Mouse (Mus musculus): ENCODE measurements around the gene Fgfr2.

Gene Fgfr2

DNA sequence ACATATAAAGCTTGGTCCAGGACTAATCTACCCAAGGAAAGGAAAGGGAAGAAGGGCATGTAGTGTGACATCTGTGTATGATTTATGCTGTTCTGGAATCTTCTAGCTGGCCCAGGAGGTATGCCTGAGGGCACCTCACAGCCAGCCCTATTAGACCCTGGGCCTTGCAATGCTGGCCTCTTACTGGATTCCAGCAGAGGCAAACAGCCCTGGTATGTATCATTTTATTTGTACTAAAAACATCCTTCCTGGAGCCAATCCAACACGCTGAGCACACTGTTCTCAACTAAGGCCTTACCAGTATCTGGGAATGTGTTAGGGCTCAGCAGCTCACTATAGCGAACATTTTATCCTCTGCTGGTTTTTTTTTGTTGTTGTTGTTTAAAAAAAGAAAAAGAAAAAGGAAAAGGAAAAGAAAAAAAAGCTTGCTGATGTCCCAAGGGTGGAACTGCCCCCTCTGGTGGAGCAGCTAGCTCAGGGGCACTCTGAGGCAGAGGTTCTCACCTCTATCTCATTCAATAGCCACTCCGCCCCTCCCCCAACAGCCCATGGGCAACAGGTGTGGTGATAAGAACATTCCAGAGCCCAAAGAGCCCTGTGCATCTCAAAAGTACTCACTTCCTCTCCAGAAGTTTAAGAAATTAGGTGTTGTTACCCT lies 82.3 kb downstream of the Fgfr2 start:
- DNase-seq (ENCODE audit: low spot score), result no peak

- no peak for DNase-seq (ENCODE audit: low spot score)
These were observed 83.4 kb downstream of the Fgfr2 start for GRCm38 (mm10) chr7:133039556-133040255.

DNA sequence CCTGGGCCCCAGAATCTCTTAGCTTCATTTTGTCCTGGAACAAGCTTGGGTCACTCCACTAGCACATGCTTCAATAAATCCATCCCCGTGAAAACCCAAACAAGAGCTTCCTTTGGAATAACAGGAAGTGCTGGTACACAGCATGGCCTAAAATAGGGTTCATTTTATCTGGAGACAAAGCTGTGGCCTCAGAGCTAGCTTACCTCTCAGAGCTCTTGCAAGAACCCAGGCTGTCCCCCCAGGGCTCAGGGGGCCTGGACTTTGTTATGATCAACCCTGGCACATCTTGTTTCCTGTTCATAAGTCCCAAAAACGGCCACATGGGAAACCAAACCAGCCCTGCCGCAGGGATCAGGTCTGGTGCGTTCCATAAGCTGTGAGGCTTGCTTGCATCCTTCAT lies 85.5 kb downstream of the Fgfr2 start:
- DNase-seq (ENCODE audit: low spot score), result no peak

- DNase-seq (ENCODE audit: low spot score), result no peak
These were observed 85.9 kb downstream of the Fgfr2 start for GRCm38 (mm10) chr7:133037217-133037616.

GRCm38 (mm10) chr7:133035901-133036300 lies 87.2 kb downstream of the Fgfr2 start:
- DNase-seq (ENCODE audit: low spot score), result no peak

DNA sequence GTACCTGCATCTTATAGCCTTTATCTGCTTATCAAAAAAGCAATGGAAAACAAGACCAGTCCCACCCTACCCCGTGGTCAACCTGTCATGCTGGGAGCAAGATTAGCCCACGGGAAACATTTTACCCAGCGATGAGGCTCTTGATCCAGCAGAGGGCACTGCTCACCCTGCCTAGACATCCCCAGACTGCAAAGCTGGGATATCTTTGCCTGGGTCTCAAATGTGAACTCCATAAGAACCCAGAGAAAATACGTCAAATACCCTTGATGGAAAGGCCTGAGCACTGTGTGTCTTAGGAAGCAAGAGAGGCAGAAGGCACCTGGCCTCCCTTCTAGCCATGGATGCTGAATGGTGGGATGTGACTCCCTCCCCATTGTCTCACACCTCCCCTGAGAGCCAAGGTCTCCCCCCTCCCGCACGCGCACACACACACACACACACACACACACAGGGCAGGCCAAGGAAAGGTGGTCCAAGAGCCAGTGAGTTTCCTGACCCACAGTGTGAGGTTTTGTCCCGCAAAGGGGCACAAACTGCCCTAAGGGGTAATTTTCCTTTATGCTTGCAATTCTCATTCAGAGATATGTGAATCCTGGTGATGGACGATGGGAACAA lies 90.5 kb downstream of the Fgfr2 start:
- DNase-seq (ENCODE audit: low spot score), result peak; percentile 36

DNA sequence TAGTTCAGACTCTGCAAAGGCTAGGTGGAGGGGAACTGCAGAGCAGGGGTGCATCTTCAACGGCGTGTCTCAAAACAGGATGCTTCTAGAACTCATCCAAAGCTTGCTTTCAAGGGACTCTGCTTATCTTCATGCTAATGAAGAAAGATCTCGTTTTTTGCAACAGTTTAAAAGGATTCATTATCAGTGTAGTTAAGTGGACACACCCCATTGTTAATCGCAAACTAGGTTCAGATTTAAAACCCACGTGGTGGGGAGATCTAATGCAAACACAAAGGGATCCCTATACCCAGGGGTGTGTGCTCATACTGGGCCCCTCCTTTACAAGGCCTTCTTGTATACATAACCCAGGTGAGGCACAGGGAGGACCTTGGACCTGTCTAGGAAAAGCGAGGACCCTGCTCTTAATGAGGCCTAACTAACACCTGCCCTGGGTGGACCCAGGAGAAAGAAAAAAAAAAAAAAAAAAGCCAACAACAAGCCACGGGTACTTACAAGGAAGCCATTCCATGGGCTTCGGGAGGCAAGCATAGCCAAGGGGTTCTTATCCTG lies 93.6 kb downstream of the Fgfr2 start:
- no peak for DNase-seq (ENCODE audit: low spot score)

GRCm38 (mm10) chr7:133029004-133029403 lies 94.1 kb downstream of the Fgfr2 start:
- DNase-seq (ENCODE audit: low spot score), result no peak

DNA sequence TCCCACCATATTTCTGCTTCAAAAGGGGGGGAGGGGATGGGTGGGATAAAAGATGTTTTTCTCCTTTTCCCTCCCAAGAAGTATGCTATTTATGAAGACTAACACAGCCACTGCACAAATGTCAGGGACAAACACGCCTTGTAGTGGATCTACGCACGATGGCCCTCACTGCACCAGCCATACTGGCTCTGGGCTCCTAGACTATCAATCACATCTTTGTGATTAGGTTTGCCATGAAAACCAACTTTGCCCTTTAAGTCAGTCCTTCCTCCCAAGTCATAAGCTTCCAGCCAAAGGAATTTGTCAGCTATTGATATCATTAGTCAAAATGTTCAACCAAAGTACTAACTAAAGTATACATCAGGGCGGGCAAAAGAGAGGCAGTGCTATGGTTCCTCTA lies 95.2 kb downstream of the Fgfr2 start:
- no peak for DNase-seq (ENCODE audit: low spot score)

- DNase-seq (ENCODE audit: low spot score), result no peak
These were observed 98.5 kb downstream of the Fgfr2 start for GRCm38 (mm10) chr7:133024694-133025093.

- DNase-seq (ENCODE audit: low spot score), result no peak
These were observed 103.6 kb downstream of the Fgfr2 start for GRCm38 (mm10) chr7:133019481-133020020.

DNA sequence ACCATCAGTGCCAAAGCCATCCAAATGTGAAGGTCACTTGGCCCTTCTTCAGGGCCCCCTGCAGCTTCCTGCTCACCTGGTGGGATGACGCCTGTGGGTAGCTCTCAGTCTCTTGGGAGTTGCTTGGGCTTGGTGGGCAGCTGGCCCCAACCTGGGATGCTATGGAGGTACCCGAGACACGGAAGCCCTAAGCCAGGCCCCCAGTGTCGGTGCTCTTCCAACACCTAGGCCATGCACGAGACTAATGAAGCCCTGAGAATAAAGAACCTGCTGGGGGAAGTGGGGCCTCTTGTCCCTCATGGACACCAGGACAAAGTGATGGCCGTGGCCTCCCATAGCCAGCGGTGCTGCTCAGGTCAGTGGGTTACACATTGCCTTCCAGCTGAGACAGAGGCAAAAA lies 104.2 kb downstream of the Fgfr2 start:
- no peak for DNase-seq (ENCODE audit: low spot score)

DNA sequence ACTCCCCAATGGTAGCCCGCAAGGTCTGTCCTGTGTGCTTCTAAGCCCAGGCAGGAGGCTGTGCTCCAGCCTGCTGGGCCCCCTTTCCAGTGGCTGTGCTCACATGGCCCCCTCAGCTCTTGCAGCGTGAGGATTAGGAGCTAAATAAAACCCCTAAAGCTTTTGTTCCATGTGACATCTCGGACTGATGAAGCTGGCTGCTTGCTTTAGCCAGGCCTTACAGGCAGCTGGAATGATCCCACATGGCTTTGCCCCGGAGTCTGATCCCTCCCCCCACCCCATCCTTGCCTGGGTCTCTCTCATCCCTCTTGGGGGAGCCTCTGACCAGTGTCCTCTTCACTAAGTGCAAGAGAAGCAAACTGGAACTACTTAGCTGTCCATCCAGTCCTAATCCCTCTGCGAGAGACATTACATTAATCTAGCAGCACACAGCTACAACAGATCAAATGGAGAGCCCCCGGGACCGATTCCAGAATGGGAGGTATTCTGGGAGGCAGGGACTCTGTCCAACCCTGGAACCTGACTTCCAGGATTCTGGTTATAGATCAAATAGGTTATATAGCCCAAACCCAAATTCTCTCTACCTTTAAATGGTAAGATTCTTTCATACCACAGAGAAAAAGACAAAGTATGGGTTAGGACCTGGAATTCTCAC lies 107.6 kb downstream of the Fgfr2 start:
- DNase-seq (ENCODE audit: low spot score), result no peak

DNA sequence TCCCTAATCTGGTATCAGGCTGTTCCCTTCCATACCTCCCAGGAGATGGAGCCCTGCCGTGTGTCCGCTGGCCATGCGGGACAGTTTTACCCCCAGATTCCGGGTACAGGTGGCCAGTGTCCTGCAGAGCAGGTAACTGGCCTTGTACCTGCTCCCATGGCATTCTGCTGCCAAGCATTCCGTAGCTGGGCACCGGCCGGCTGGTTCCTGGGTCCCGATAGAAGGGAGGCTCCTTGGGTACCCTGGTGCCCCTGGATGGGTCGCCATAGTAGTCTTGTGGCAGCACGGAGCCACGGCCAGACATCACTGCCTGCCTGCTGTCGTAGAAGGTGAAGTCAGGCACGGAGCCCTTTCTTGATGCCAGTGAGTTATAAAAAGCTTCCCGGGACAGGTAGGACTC lies 108.5 kb downstream of the Fgfr2 start:
- no peak for DNase-seq (ENCODE audit: low spot score)

DNA sequence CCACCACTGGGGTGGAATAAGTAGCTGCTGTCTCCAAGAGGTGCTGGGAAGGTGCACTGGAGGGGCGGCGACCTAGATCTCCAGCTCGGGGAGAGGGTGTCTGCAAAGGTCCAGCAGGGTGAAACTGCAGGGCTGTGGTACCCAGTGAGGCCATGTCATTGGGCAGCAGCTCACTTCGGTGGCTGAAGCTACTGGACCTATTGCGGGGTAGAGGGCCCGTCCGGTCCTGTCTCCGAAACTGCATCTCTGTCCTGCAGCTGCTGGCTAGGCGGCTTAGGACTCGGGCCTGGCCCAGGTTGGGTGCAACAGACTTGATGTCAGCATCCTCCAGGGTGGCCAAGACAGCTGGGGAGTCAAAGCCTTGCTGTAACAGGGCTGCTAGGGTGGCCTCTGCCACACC lies 109.2 kb downstream of the Fgfr2 start:
- no peak for DNase-seq (ENCODE audit: low spot score)

DNA sequence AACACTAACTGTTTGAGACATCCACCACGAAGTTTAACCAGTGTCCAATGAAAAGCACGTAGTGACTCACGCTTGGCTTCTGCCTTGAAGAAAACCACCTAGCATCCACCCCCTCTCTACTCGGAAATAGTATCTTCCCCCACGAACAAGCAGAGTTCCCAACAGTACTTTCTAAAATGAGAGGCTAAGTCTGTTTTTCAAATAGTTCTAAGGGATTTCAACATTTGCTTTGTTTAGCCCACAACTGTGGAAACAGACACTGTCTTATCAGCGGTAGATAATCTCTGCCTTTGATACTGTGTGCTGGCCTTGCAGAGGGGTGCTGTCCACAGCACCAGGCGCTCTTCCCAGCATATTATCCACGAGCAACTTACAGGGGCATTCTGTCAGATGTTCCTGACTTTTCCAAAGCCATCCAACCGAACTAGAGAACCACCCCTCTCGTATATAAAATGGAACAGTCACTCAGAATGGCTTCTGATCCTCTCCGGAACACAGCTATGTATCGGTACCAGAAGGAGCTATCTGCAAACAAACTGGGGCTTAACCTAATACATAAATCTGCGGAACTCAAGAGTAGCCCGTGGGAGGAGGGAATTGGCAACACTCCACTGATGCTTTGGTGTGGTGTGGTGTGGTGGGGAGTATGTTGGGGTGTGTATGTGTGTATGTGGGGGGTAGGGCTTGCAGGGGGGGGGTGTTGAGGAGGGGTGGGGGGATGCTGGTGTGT lies 110.3 kb downstream of the Fgfr2 start:
- no peak for DNase-seq (ENCODE audit: low spot score)

DNA sequence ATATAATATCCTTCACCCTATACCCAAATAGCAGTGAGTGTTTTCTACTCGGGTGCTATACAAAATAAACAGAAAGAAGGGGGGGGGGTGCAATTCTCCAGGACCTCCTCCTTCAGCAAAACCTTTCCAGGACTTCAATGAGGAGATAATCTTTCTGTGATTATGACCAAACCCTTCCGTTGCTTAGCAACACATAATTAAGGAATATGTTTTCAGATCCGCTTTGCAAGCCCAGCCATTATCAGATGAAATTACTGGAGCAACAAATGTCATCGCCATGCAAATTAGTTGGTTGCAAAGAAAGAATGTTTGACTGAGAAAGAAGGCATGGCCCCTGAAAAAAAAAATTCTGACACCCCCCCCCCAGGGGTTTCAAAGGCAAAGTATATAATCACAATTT lies 111.5 kb downstream of the Fgfr2 start:
- DNase-seq (ENCODE audit: low spot score), result no peak

DNA sequence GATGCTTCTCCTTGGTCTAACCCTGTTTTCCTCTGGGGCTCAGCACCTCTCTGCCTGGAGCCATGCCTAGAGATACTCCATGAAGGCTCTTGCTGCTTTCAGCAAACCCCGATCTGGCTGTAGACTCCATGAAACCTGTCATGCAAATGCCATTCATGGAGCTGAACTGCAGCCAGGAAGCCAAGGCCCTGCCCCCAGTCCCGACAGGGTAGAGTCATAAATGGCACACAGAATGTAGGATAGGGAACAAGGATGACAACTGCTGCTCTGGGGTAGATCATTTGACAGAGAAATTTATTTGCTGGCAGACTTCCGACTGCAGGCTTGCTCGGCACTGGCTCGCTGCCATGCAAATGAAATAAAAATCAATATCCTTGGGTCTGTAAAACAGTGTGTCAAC lies 112.0 kb downstream of the Fgfr2 start:
- no peak for DNase-seq (ENCODE audit: low spot score)

GRCm38 (mm10) chr7:133010477-133010876 lies 112.7 kb downstream of the Fgfr2 start:
- DNase-seq (ENCODE audit: low spot score), result no peak

GRCm38 (mm10) chr7:133009676-133010075 lies 113.5 kb downstream of the Fgfr2 start:
- no peak for DNase-seq (ENCODE audit: low spot score)

GRCm38 (mm10) chr7:133008663-133009062 lies 114.5 kb downstream of the Fgfr2 start:
- no peak for DNase-seq (ENCODE audit: low spot score)

DNA sequence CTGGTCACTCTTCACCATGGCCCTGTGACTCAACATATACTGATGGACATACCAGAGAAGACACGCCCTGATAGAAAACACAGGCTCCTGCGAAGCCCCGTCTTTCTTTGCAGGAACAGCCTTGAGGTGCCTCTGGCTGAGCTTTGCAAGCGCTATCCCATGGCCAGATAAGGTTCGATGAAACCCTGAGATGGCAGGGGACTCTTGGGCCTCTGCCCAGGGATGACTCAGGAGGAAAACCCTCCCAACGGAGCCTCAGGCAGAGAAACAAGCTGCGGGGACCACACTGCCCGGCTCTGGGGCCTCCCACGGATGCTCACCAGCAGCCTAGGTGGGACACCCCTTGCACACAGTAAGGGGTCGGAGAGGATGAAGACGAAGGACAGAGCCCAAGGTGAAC lies 115.8 kb downstream of the Fgfr2 start:
- DNase-seq (ENCODE audit: low spot score), result no peak
